In the genomic region with DNA sequence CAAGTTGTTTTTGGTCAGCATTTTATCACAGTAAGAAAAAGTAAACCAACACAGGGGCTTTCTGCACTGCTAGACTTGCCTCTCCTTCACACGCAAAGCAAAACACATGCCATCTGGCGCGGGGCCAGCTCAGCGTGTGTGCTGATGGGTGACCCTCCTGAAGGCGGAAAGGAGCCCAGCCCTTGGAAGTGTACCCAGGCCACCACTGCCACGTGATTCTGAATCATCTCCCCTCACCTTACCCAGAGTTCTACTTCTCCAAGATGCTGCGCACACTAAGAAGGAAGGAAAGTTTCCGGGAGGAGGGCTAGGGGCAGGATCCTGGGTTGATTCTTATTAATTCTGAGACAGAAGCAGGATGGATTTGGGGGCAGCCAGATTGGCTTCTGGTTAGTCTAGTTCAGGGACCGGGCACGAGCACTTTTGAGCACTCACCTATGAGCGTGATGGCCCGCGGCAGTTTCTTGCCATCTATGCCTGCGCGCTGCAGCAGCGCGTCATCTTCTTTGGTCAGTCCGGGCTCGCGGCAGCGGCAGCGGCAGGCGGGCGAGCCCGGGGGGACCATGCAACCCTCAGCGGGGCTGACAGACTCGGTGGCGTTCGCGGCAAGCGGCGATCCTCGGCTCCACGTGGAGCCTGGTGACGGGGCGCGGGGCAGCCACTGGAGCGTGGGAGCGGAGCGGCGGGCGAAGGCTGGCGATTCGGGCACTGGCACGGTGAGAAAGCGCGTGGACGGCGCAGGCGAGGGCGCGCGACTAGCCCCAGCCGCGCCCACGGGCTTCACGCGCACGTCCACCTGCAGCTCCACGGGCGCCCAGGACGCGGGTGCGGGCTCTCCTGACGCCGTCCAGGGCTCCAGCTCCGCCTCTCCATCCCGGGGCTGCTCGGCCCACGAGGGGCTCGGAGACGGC, we compare ENCODE assay signal across 8 mouse cellular contexts. TPM values are rescaled to one million over a fixed set of nuclear protein-coding genes. Genes with fewer than 3 reads are reported as not detected.
A peak's percentile ranks its signal among the peaks of the same experiment; 100 is the strongest.
DNase-seq lines count a peak whose midpoint lies in the region; ATAC-seq lines count a peak whose summit lies in the region.

No protein-coding gene starts in this region.

- peaks cover 3% of the 10 kb centered on the region; the same call in 1 of the 2 replicates for H3K4me1 ChIP-seq in embryonic facial prominence, embryonic 14.5 days (ENCODE audit: control insufficient read depth, insufficient read depth, low read length)
- peaks cover 18% of the 10 kb centered on the region for H3K4me1 ChIP-seq in limb, embryonic 10.5 days
- peaks cover 18% of the 10 kb centered on the region for H3K4me1 ChIP-seq in midbrain, embryonic 12.5 days

- under 1% methylated on average over 24 of the region's 72 CpGs for WGBS in embryonic facial prominence, embryonic 14.5 days
- WGBS in limb, embryonic 10.5 days: 2% methylated on average over 72 of the region's 72 CpGs
- 3% methylated on average over 71 of the region's 72 CpGs for WGBS in midbrain, embryonic 12.5 days

- peak overlapping the region; percentile 99 for H3K4me2 ChIP-seq in embryonic facial prominence, embryonic 14.5 days (ENCODE audit: low read depth, low read length)
- H3K4me2 ChIP-seq in midbrain, embryonic 12.5 days (replicated peaks): peak overlapping the region; percentile 99

- DNase-seq in adrenal gland, adult (ENCODE audit: inconsistent age in 2 of 2, low spot score in 1 of 2): peak; percentile 48 to 78
- no peak for DNase-seq in adrenal gland, adult 8-10 months
- DNase-seq in MN1 (ENCODE audit: low spot score): peak; percentile 65
- peak; percentile 67 for DNase-seq in embryonic facial prominence, embryonic 14.5 days (ENCODE audit: low spot score)
- DNase-seq in heart, postnatal 36 days: peak; percentile 48 to 60
- DNase-seq in limb, embryonic 10.5 days (ENCODE audit: low spot score): peak; percentile 73
- DNase-seq in testis, postnatal 14 days (ENCODE audit: low spot score): peak; percentile 34

- intact Hi-C loops in heart, postnatal 36 days (cut with DNase I): no loop called here

- peak overlapping the region; percentile 58 for H3K9ac ChIP-seq in embryonic facial prominence, embryonic 14.5 days (ENCODE audit: low read depth, low read length)
- peak overlapping the region; percentile 58 for H3K9ac ChIP-seq in midbrain, embryonic 12.5 days (replicated peaks)

- peak; percentile 73 for ATAC-seq in embryonic facial prominence, embryonic 14.5 days (ENCODE audit: low read depth)
- peak; percentile 75; the same call in 1 of the 2 replicates for ATAC-seq in midbrain, embryonic 12.5 days (ENCODE audit: low FRiP score, low read depth)

- H3K27ac ChIP-seq in embryonic facial prominence, embryonic 14.5 days (replicated peaks; ENCODE audit: low read depth, low read length): no peak overlapping the region
- H3K27ac ChIP-seq in limb, embryonic 10.5 days: peak overlapping the region; percentile 62
- H3K27ac ChIP-seq in midbrain, embryonic 12.5 days (replicated peaks): no peak overlapping the region

- H3K4me3 ChIP-seq in embryonic facial prominence, embryonic 14.5 days (ENCODE audit: low read depth, low read length): peak overlapping the region; percentile 58
- peak overlapping the region; percentile 63 for H3K4me3 ChIP-seq in limb, embryonic 10.5 days
- H3K4me3 ChIP-seq in midbrain, embryonic 12.5 days: peak overlapping the region; percentile 57

- H3K27me3 ChIP-seq in embryonic facial prominence, embryonic 14.5 days (replicated peaks; ENCODE audit: control insufficient read depth, insufficient read depth, low read length): peaks cover 76% of the 10 kb centered on the region
- H3K27me3 ChIP-seq in limb, embryonic 10.5 days (ENCODE audit: low read depth, poor library complexity, severe bottlenecking): peaks cover 90% of the 10 kb centered on the region
- peaks cover 83% of the 10 kb centered on the region for H3K27me3 ChIP-seq in midbrain, embryonic 12.5 days

- no peaks in the 10 kb centered on the region for H3K36me3 ChIP-seq in embryonic facial prominence, embryonic 14.5 days (ENCODE audit: control insufficient read depth, insufficient read depth, low read length)
- H3K36me3 ChIP-seq in limb, embryonic 10.5 days: no peaks in the 10 kb centered on the region
- H3K36me3 ChIP-seq in midbrain, embryonic 12.5 days: no peaks in the 10 kb centered on the region

- H3K9me3 ChIP-seq in embryonic facial prominence, embryonic 14.5 days (ENCODE audit: control insufficient read depth, low read length): no peaks in the 10 kb centered on the region
- H3K9me3 ChIP-seq in limb, embryonic 10.5 days (replicated peaks): no peaks in the 10 kb centered on the region
- no peaks in the 10 kb centered on the region for H3K9me3 ChIP-seq in midbrain, embryonic 12.5 days

RNA-seq across cellular contexts. Expression of gene Klrg2, which starts 0.8 kb away (rescaled TPM):
- 1 to 10 TPM; 3.7 to 9.4 (median 5.6) TPM for total RNA-seq in adrenal gland, adult 8-10 months (2022)
- polyA plus RNA-seq in embryonic facial prominence, embryonic 14.5 days (2014; fragmentation: Nextera tagmentation; extraction: Ambion mirVana): 1.1 and 1.2 TPM in 2 replicates
- total RNA-seq in heart, postnatal 36 days (2021): under 1 TPM; 0.33 to 0.51 TPM
- 0.06 and 0.11 TPM in 2 replicates for polyA plus RNA-seq in limb, embryonic 10.5 days (2016; fragmentation: Nextera tagmentation; extraction: Ambion mirVana)
- polyA plus RNA-seq in midbrain, embryonic 12.5 days (2016; fragmentation: Nextera tagmentation; extraction: Ambion mirVana): 0.18 and 0.19 TPM in 2 replicates

RNA-seq across cellular contexts. Expression of gene Clec2l, which starts 26.7 kb away (rescaled TPM):
- 10 to 100 TPM in 1 of 4 experiments, 1 to 10 TPM in 3; 1.8 to 11.3 (median 3.1) TPM for total RNA-seq in adrenal gland, adult 8-10 months (2022)
- polyA plus RNA-seq in embryonic facial prominence, embryonic 14.5 days (2014; fragmentation: Nextera tagmentation; extraction: Ambion mirVana): 2.7 and 3.3 TPM in 2 replicates
- total RNA-seq in heart, postnatal 36 days (2021): 1 to 10 TPM; 1.5 to 1.7 TPM
- polyA plus RNA-seq in limb, embryonic 10.5 days (2016; fragmentation: Nextera tagmentation; extraction: Ambion mirVana): 0.35 and 0.40 TPM in 2 replicates
- polyA plus RNA-seq in midbrain, embryonic 12.5 days (2016; fragmentation: Nextera tagmentation; extraction: Ambion mirVana): 2.0 and 2.5 TPM in 2 replicates
